Mouse (Mus musculus) intestine, embryonic 15.5 days (tissue): ENCODE data around the gene Ablim1. TPM values are rescaled to one million over a fixed set of nuclear protein-coding genes. Genes with fewer than 3 reads are reported as not detected.

Source experiments
- ATAC-seq: fragments of 200-750 bp; cut with Nextera tagmentation; 2 replicates; pipeline ENCODE4 v1.8.0; 2017; ENCODE audit warnings: moderate TSS enrichment, moderate library complexity
- H3K27ac ChIP-seq: fragments of 300-500 bp; sonication (generic); 2 replicates; pipeline ENCODE4 v1.5.1; 2015; ENCODE audit warnings: mild to moderate bottlenecking, inconsistent platforms
- H3K27me3 ChIP-seq: fragments of 300-500 bp; sonication (generic); replicated peaks from 2 replicates; pipeline ENCODE4 v1.6.1; 2015; ENCODE audit warnings: inconsistent platforms
- H3K36me3 ChIP-seq: fragments of 300-500 bp; sonication (generic); 2 replicates; pipeline ENCODE4 v1.6.1; 2015; ENCODE audit warnings: inconsistent platforms
- H3K4me1 ChIP-seq: fragments of 300-500 bp; sonication (generic); replicated peaks from 2 replicates; pipeline ENCODE4 v1.6.1; 2015; ENCODE audit warnings: inconsistent platforms
- H3K4me2 ChIP-seq: fragments of 300-500 bp; sonication (generic); replicated peaks from 2 replicates; pipeline ENCODE4 v1.6.1; 2015; ENCODE audit warnings: mild to moderate bottlenecking, inconsistent platforms
- H3K4me3 ChIP-seq: fragments of 300-500 bp; sonication (generic); replicated peaks from 2 replicates; pipeline ENCODE4 v1.5.1; 2015; ENCODE audit warnings: inconsistent platforms
- H3K9ac ChIP-seq: fragments of 300-500 bp; sonication (generic); 2 replicates; pipeline ENCODE4 v1.6.1; 2015; ENCODE audit warnings: inconsistent platforms
- H3K9me3 ChIP-seq: fragments of 300-500 bp; sonication (generic); 2 replicates; pipeline ENCODE4 v1.6.1; 2016; ENCODE audit warnings: inconsistent platforms
- WGBS: fragments of 180-500 bp; shearing (Covaris S2); methylation state at CpG from one replicate; pipeline ENCODE4 v1.1.7; 2015; 5-methylcytosine and 5-hydroxymethylcytosine counted together
- polyA plus RNA-seq: library from polyadenylated mRNA; unstranded; fragments of >200 nt; fragmentation: Nextera tagmentation; extraction: Ambion mirVana; gene quantifications from 2 replicates; pipeline ENCODE4 v1.2.1, GENCODE M21; 2015

Ablim1 gene
- polyA plus RNA-seq, 1 experiment from 2014 or later, result 31.2 TPM

DNA sequence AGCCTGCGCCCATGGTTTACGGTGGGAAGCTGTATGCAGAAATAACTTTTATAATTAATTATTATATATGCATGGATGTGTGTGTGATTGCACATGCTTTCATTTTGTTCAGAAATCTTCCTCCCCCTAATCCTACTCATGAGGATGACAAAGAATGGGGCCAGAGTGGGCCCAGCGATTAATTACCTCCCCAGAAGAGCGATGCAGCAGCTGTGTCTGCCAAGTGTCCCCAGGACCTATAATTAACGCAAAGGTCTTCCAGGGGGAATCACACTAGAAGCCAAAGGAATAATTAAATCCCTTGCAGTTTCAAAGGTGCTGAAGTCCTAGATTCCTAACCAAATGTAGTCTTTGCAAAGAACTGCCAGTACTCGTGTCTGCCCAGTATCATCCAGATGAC lies 44.9 kb downstream of the Ablim1 start:
- Histone ChIP-seq H3K36me3 (no peaks in the 10 kb centered on the region), H3K4me1 (peaks cover 24% of the 10 kb centered on the region), H3K9me3 (no peaks in the 10 kb centered on the region), H3K27me3 (no peaks in the 10 kb centered on the region), H3K4me2 (no peak overlapping the region), H3K4me3 (no peak overlapping the region), H3K9ac (no peak overlapping the region), H3K27ac (no peak overlapping the region)
- no peak for ATAC-seq
- 72% methylated on average over 6 of the region's 6 CpGs for WGBS

- Histone ChIP-seq H3K4me1 (peaks cover 8% of the 10 kb centered on the region; the same call in 1 of the 2 replicates), H3K27ac (no peak overlapping the region), H3K4me2 (no peak overlapping the region), H3K27me3 (no peaks in the 10 kb centered on the region), H3K9ac (no peak overlapping the region), H3K36me3 (no peaks in the 10 kb centered on the region), H3K4me3 (no peak overlapping the region), H3K9me3 (no peaks in the 10 kb centered on the region)
- WGBS, result 66% methylated on average over 5 of the region's 5 CpGs
- no peak for ATAC-seq
Measured at GRCm38 (mm10) chr19:57267531-57267930, 47.2 kb downstream of the Ablim1 start.

GRCm38 (mm10) chr19:57266374-57267085 lies 48.2 kb downstream of the Ablim1 start:
- Histone ChIP-seq H3K9ac (no peak overlapping the region), H3K27ac (no peak overlapping the region), H3K4me2 (no peak overlapping the region), H3K9me3 (no peaks in the 10 kb centered on the region), H3K36me3 (no peaks in the 10 kb centered on the region), H3K4me3 (no peak overlapping the region), H3K27me3 (no peaks in the 10 kb centered on the region), H3K4me1 (0 out of 2 replicates have a peak, but pooled peaks cover 4% of the 10 kb centered on the region)
- no peak for ATAC-seq
- 74% methylated on average over 10 of the region's 10 CpGs for WGBS

DNA sequence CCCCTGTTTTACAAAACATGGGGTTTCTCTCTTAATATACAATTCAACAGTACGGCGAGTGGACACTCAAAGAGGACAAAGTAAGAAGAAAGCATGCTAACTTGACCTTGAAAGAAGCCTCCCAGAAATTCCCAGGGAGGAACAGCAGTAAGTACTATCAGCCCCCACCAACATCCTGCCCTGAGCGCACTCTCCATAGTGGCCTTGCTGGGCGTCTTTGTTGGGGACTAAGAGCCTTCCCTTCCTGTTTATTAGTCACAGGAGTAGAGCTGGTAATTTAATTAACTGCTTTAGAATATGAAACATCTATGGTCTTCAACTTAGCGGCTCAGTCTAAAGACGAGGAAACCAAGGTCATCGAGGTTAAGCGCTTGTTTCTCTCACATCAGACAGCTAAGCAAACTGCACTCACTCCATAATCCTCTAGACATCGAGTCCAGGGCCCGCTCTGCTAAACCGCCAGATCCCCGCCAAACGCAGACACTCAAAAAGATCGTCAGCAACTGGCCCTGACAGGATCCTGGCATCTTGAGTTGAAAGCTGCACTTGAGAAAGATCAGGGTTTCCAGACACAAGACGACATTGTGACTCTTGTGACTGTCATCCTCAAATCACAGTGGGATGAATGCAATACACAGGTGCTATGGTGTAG lies 50.3 kb downstream of the Ablim1 start:
- Histone ChIP-seq H3K4me3 (no peak overlapping the region), H3K9ac (no peak overlapping the region), H3K9me3 (no peaks in the 10 kb centered on the region), H3K27me3 (no peaks in the 10 kb centered on the region), H3K36me3 (no peaks in the 10 kb centered on the region), H3K4me2 (no peak overlapping the region), H3K27ac (no peak overlapping the region), H3K4me1 (0 out of 2 replicates have a peak, but pooled peaks cover 4% of the 10 kb centered on the region)
- 52% methylated on average over 15 of the region's 15 CpGs for WGBS
- ATAC-seq, result 0 out of 2 replicates have a peak, but pooled peaks have one; percentile 41

- ATAC-seq, result no peak
- Histone ChIP-seq H3K36me3 (no peaks in the 10 kb centered on the region), H3K4me1 (no peaks in the 10 kb centered on the region), H3K27me3 (no peaks in the 10 kb centered on the region), H3K4me2 (no peak overlapping the region), H3K9me3 (no peaks in the 10 kb centered on the region), H3K9ac (no peak overlapping the region), H3K27ac (no peak overlapping the region), H3K4me3 (no peak overlapping the region)
- WGBS, result 72% methylated on average over 12 of the region's 12 CpGs
Measured at GRCm38 (mm10) chr19:57257801-57258200, 56.9 kb downstream of the Ablim1 start.

- ATAC-seq, result no peak
Measured at GRCm38 (mm10) chr19:57256666-57257065, 58.1 kb downstream of the Ablim1 start.

GRCm38 (mm10) chr19:57255157-57255556 lies 59.6 kb downstream of the Ablim1 start:
- Histone ChIP-seq H3K4me1 (no peaks in the 10 kb centered on the region), H3K4me3 (no peak overlapping the region), H3K9me3 (no peaks in the 10 kb centered on the region), H3K4me2 (no peak overlapping the region), H3K27ac (no peak overlapping the region), H3K27me3 (no peaks in the 10 kb centered on the region), H3K36me3 (no peaks in the 10 kb centered on the region), H3K9ac (no peak overlapping the region)
- no peak for ATAC-seq
- 76% methylated on average over 8 of the region's 8 CpGs for WGBS

More at GRCm38 (mm10) chr19:57256666-57257065, 58.1 kb downstream of the Ablim1 start:
- WGBS, result 56% methylated on average over 9 of the region's 9 CpGs
- H3K9ac ChIP-seq, result no peak overlapping the region
- no peak overlapping the region for H3K4me3 ChIP-seq
- no peak overlapping the region for H3K27ac ChIP-seq
- H3K4me2 ChIP-seq, result no peak overlapping the region
- H3K9me3 ChIP-seq, result no peaks in the 10 kb centered on the region
- H3K4me1 ChIP-seq, result no peaks in the 10 kb centered on the region
- no peaks in the 10 kb centered on the region for H3K36me3 ChIP-seq
- H3K27me3 ChIP-seq, result no peaks in the 10 kb centered on the region

- no peaks in the 10 kb centered on the region for H3K36me3 ChIP-seq
Measured at GRCm38 (mm10) chr19:57252692-57253448, 61.8 kb downstream of the Ablim1 start.

GRCm38 (mm10) chr19:57248781-57249180 lies 65.9 kb downstream of the Ablim1 start:
- H3K4me3 ChIP-seq, result no peak overlapping the region
- no peaks in the 10 kb centered on the region for H3K4me1 ChIP-seq
- H3K9ac ChIP-seq, result no peak overlapping the region
- H3K4me2 ChIP-seq, result no peak overlapping the region
- ATAC-seq, result no peak
- no peaks in the 10 kb centered on the region for H3K9me3 ChIP-seq
- H3K36me3 ChIP-seq, result no peaks in the 10 kb centered on the region
- no peak overlapping the region for H3K27ac ChIP-seq
- WGBS, result 82% methylated on average over 5 of the region's 5 CpGs
- no peaks in the 10 kb centered on the region for H3K27me3 ChIP-seq

More at GRCm38 (mm10) chr19:57252692-57253448, 61.8 kb downstream of the Ablim1 start:
- Histone ChIP-seq H3K4me2 (no peak overlapping the region), H3K9ac (no peak overlapping the region), H3K4me1 (no peaks in the 10 kb centered on the region), H3K27me3 (no peaks in the 10 kb centered on the region), H3K4me3 (no peak overlapping the region), H3K27ac (no peak overlapping the region), H3K9me3 (no peaks in the 10 kb centered on the region)
- ATAC-seq, result no peak
- WGBS, result 47% methylated on average over 9 of the region's 9 CpGs

- Histone ChIP-seq H3K4me3 (no peak overlapping the region), H3K9me3 (no peaks in the 10 kb centered on the region), H3K4me2 (no peak overlapping the region), H3K9ac (no peak overlapping the region), H3K4me1 (no peaks in the 10 kb centered on the region), H3K27me3 (no peaks in the 10 kb centered on the region), H3K27ac (no peak overlapping the region), H3K36me3 (no peaks in the 10 kb centered on the region)
- 62% methylated on average over 8 of the region's 8 CpGs for WGBS
- ATAC-seq, result no peak
Measured at GRCm38 (mm10) chr19:57247221-57247620, 67.5 kb downstream of the Ablim1 start.

DNA sequence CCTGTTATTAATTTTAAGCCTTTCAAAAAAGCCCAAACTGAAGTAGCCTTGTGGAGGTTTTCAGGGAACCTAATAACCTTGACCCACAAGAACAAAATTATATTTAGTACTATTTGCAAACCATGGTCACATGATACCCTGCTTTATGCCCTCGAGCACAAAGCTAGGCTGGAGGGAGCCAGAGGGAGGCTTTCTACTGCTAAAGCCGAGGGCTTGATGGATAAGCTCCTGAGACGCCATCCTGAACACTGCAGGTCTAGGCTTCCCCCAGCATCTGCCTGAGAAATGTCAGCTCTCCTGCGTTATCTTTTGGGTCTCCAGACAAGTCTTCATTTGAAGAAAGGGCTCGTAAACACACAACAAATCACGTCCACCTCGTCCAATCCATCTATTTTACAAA lies 70.4 kb downstream of the Ablim1 start:
- ATAC-seq, result no peak
- Histone ChIP-seq H3K27me3 (no peaks in the 10 kb centered on the region), H3K4me3 (no peak overlapping the region), H3K4me2 (no peak overlapping the region), H3K9ac (no peak overlapping the region), H3K9me3 (no peaks in the 10 kb centered on the region), H3K27ac (no peak overlapping the region), H3K36me3 (no peaks in the 10 kb centered on the region), H3K4me1 (peaks cover 5% of the 10 kb centered on the region)
- 66% methylated on average over 7 of the region's 7 CpGs for WGBS

DNA sequence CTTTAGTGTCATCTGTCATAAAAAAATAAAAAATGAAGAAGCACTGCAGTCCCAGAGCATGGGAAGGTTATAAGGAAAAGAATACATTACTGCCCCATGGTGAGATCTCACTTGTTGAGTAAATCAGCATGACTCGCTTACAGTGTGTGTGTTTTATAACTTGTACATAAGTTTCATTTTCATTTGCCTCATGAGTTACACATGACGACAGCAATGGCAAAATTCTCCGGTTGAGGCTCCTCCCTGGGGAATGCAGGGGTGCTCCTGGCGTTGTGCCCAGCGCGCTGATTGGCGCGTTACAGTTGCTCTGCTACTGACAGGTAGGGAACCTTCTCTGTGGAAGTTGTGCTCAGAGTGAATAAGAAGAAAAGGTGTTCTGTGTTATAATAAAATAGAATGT lies 71.1 kb downstream of the Ablim1 start:
- H3K9me3 ChIP-seq, result no peaks in the 10 kb centered on the region
- 72% methylated on average over 8 of the region's 8 CpGs for WGBS
- no peak overlapping the region for H3K4me3 ChIP-seq
- H3K4me2 ChIP-seq, result no peak overlapping the region
- peaks cover 10% of the 10 kb centered on the region for H3K4me1 ChIP-seq
- H3K36me3 ChIP-seq, result no peaks in the 10 kb centered on the region
- no peak overlapping the region for H3K27ac ChIP-seq
- no peak overlapping the region for H3K9ac ChIP-seq
- no peak for ATAC-seq
- no peaks in the 10 kb centered on the region for H3K27me3 ChIP-seq
